Mouse (Mus musculus) embryonic facial prominence, embryonic 14.5 days (tissue): ENCODE measurements around the gene Prickle1. TPM values are rescaled to one million over a fixed set of nuclear protein-coding genes. Genes with fewer than 3 reads are reported as not detected.

Experiments used
- ATAC-seq: fragments of 200-750 bp; cut with Nextera tagmentation; 2 replicates; pipeline ENCODE4 v1.8.0; 2017; ENCODE audit warnings: low read depth, moderate number of reproducible peaks, moderate TSS enrichment
- DNase-seq: peaks from one replicate; pipeline ENCODE4 v3.0.0-alpha.2; 2015; ENCODE audit warnings: low spot score
- H3K27ac ChIP-seq: fragments of 300-500 bp; sonication (generic); replicated peaks from 2 replicates; pipeline ENCODE4 v1.5.1; 2014; ENCODE audit warnings: low read depth, mild to moderate bottlenecking, low read length, moderate library complexity
- H3K27me3 ChIP-seq: fragments of 300-500 bp; sonication (generic); replicated peaks from 2 replicates; pipeline ENCODE4 v1.6.1; 2014; ENCODE audit warnings: low read length; ENCODE audit not compliant: control insufficient read depth, insufficient read depth
- H3K36me3 ChIP-seq: fragments of 300-500 bp; sonication (generic); 2 replicates; pipeline ENCODE4 v1.6.1; 2014; ENCODE audit warnings: low read length, mixed read lengths; ENCODE audit not compliant: control insufficient read depth, insufficient read depth
- H3K4me1 ChIP-seq: fragments of 300-500 bp; sonication (generic); 2 replicates; pipeline ENCODE4 v1.6.1; 2014; ENCODE audit warnings: antibody characterized with exemption, low read length; ENCODE audit not compliant: control insufficient read depth, insufficient read depth
- H3K4me2 ChIP-seq: fragments of 300-500 bp; sonication (generic); 2 replicates; pipeline ENCODE4 v1.6.1; 2014; ENCODE audit warnings: low read depth, mild to moderate bottlenecking, low read length, moderate library complexity, mixed read lengths
- H3K4me3 ChIP-seq: fragments of 300-500 bp; sonication (generic); 2 replicates; pipeline ENCODE4 v1.5.1; 2014; ENCODE audit warnings: low read depth, mild to moderate bottlenecking, low read length
- H3K9ac ChIP-seq: fragments of 300-500 bp; sonication (generic); 2 replicates; pipeline ENCODE4 v1.6.1; 2014; ENCODE audit warnings: low read depth, mild to moderate bottlenecking, low read length, moderate library complexity, mixed read lengths
- H3K9me3 ChIP-seq: fragments of 300-500 bp; sonication (generic); 2 replicates; pipeline ENCODE4 v1.6.1; 2016; ENCODE audit warnings: low read length; ENCODE audit not compliant: control insufficient read depth
- WGBS: fragments of 180-500 bp; shearing (Covaris S2); extraction: QIAGEN DNeasy Blood & Tissue Kit; methylation state at CpG from one replicate; pipeline ENCODE4 v1.1.7; 2014; 5-methylcytosine and 5-hydroxymethylcytosine counted together
- polyA plus RNA-seq: library from polyadenylated mRNA; unstranded; fragments of >200 nt; fragmentation: Nextera tagmentation; extraction: Ambion mirVana; gene quantifications from 2 replicates; pipeline ENCODE4 v1.2.1, GENCODE M21; 2014

Gene Prickle1
- polyA plus RNA-seq, 1 experiment from 2014 or later, result 35.7 TPM

GRCm38 (mm10) chr15:93517022-93517565, 78.6 kb downstream of the Prickle1 start:
- 74% methylated on average over 11 of the region's 11 CpGs for WGBS
- Histone ChIP-seq H3K4me2 (peak overlapping the region; percentile 93), H3K9me3 (no peaks in the 10 kb centered on the region), H3K9ac (no peak overlapping the region), H3K4me1 (peaks cover 45% of the 10 kb centered on the region), H3K36me3 (no peaks in the 10 kb centered on the region), H3K4me3 (no peak overlapping the region), H3K27me3 (no peaks in the 10 kb centered on the region), H3K27ac (0 out of 2 replicates have a peak overlapping the region, but pooled peaks have one; percentile 88)
- no peak for ATAC-seq
- DNase-seq, result no peak

DNA sequence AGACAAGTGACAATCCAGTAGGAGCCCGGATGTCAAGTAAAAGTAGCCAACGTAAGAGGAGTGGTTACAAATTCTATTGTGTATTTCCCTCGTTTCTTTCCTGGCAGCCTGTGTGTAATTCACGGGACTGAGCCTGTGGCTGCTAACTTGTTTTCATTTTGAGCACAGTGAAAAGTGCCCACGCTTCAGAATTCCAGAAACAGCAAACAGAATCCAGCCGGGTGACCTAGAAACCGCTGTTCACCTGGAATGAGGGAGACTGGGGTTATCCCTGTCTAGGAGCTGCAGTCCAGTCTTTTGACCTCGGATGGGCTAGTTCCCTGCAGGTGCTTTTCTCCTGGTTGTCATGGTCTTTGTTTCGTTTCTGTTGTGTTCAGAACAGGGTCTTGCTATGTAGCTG, 80.4 kb downstream of the Prickle1 start:
- ATAC-seq (no peak), DNase-seq (no peak)
- Histone ChIP-seq H3K4me3 (no peak overlapping the region), H3K9me3 (no peaks in the 10 kb centered on the region), H3K4me2 (no peak overlapping the region), H3K9ac (no peak overlapping the region), H3K27ac (no peak overlapping the region), H3K4me1 (peaks cover 37% of the 10 kb centered on the region), H3K36me3 (peaks cover 14% of the 10 kb centered on the region), H3K27me3 (no peaks in the 10 kb centered on the region)
- WGBS, result 66% methylated on average over 9 of the region's 9 CpGs

DNA sequence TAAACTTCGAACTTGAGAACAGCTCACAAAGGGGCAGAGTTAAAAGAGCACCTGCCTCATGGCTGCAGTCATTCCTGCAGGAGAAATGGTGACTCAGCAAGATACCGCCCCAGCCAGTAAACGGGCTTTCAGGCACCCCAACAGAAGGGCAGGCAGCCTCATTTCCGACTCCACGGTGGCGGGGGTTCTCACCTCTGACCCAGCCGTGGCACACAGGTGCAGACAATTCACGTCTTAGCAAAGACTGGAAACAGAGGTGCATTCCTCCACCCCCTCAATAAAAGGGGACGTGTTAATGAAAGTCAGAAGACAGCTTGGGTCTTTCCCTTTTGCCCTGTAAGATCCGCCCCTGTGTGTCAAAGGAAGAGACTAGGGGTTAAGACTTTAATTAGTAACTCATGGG, 81.8 kb downstream of the Prickle1 start:
- Histone ChIP-seq H3K9ac (no peak overlapping the region), H3K9me3 (no peaks in the 10 kb centered on the region), H3K4me3 (no peak overlapping the region), H3K27ac (no peak overlapping the region), H3K27me3 (no peaks in the 10 kb centered on the region), H3K4me1 (peaks cover 28% of the 10 kb centered on the region), H3K4me2 (peak overlapping the region; percentile 34; the same call in 1 of the 2 replicates), H3K36me3 (peaks cover 22% of the 10 kb centered on the region)
- DNase-seq (no peak), ATAC-seq (no peak)
- WGBS, result 9% methylated on average over 10 of the region's 10 CpGs

DNA sequence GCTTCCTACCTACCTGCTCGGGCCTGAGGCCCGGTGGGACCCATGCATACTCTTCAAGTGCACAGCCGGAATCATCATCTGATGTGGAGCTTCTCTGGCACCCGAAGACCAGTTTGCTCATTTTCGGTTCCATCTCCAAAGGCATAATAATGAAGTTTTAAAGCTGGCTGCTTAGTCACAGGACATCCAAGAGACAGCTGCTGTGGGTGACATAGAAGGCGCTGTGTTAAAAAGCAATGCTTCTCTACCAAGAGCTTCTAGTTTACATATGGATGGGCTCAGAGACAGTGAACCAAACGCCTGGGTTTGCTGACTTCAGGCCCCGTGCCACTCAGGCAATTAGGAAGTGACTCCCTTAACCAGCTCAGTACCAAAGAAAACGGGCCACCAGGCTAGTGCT, 83.3 kb downstream of the Prickle1 start:
- ATAC-seq, result no peak

GRCm38 (mm10) chr15:93510690-93511336, 84.9 kb downstream of the Prickle1 start:
- H3K4me3 ChIP-seq, result no peak overlapping the region
- H3K4me2 ChIP-seq, result no peak overlapping the region
- peaks cover 49% of the 10 kb centered on the region for H3K36me3 ChIP-seq
- peak; percentile 22; the same call in 1 of the 2 replicates for ATAC-seq
- no peaks in the 10 kb centered on the region for H3K27me3 ChIP-seq
- WGBS, result 36% methylated on average over 12 of the region's 12 CpGs
- no peak overlapping the region for H3K9ac ChIP-seq
- no peak overlapping the region for H3K27ac ChIP-seq
- H3K9me3 ChIP-seq, result no peaks in the 10 kb centered on the region
- peaks cover 15% of the 10 kb centered on the region; the same call in 1 of the 2 replicates for H3K4me1 ChIP-seq
- no peak for DNase-seq

More for the DNA sequence above, 83.3 kb downstream of the Prickle1 start:
- Histone ChIP-seq H3K4me2 (no peak overlapping the region), H3K4me1 (peaks cover 19% of the 10 kb centered on the region), H3K9ac (no peak overlapping the region), H3K27ac (no peak overlapping the region), H3K9me3 (no peaks in the 10 kb centered on the region), H3K27me3 (no peaks in the 10 kb centered on the region), H3K4me3 (no peak overlapping the region), H3K36me3 (peaks cover 37% of the 10 kb centered on the region)
- 41% methylated on average over 9 of the region's 9 CpGs for WGBS
- no peak for DNase-seq

- no peak overlapping the region for H3K9ac ChIP-seq
- WGBS, result 92% methylated on average over 17 of the region's 17 CpGs
- H3K4me1 ChIP-seq, result no peaks in the 10 kb centered on the region
- no peak overlapping the region for H3K4me2 ChIP-seq
- H3K4me3 ChIP-seq, result no peak overlapping the region
- no peaks in the 10 kb centered on the region for H3K27me3 ChIP-seq
- no peaks in the 10 kb centered on the region for H3K9me3 ChIP-seq
- H3K36me3 ChIP-seq, result peaks cover 91% of the 10 kb centered on the region
- no peak overlapping the region for H3K27ac ChIP-seq
- DNase-seq (no peak), ATAC-seq (no peak)
Measured at GRCm38 (mm10) chr15:93504808-93505207, 90.9 kb downstream of the Prickle1 start.

DNA sequence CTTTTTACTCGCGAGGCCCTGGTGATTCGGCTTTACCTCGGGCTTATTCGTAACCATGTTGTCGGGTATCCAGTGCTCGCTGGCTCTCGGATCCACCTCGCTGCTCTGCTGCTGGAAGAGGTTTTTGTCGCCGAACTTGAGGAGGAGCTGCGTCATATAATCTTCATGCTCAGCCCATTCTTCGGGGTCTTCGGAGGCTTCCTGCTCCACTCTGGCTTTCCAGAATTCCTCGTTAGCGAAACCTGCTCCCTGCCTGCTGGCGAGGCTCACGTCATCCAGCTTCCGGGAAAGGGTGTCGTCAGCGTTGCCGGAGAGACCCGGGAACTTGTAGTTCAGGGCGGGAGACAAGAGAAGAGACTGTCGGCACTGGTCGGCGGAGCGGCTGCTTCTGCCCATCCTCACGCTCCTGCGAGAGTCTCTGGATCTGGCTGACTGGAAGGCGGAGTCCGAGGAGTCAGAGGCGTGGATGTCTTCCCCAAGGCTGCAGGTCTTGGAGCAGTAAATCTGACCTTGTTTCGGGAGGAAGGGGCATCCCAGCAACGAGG, 92.4 kb downstream of the Prickle1 start:
- no peak for DNase-seq
- Histone ChIP-seq H3K4me2 (no peak overlapping the region), H3K4me1 (no peaks in the 10 kb centered on the region), H3K36me3 (peaks cover 95% of the 10 kb centered on the region), H3K9me3 (no peaks in the 10 kb centered on the region), H3K27me3 (no peaks in the 10 kb centered on the region), H3K27ac (no peak overlapping the region), H3K9ac (no peak overlapping the region), H3K4me3 (no peak overlapping the region)
- WGBS, result 95% methylated on average over 35 of the region's 35 CpGs
- ATAC-seq, result no peak

GRCm38 (mm10) chr15:93502703-93503102, 93.0 kb downstream of the Prickle1 start:
- H3K9ac ChIP-seq, result no peak overlapping the region
- H3K27ac ChIP-seq, result no peak overlapping the region
- H3K4me1 ChIP-seq, result no peaks in the 10 kb centered on the region
- H3K9me3 ChIP-seq, result no peaks in the 10 kb centered on the region
- H3K4me3 ChIP-seq, result no peak overlapping the region
- WGBS, result 92% methylated on average over 9 of the region's 9 CpGs
- peaks cover 95% of the 10 kb centered on the region for H3K36me3 ChIP-seq
- no peaks in the 10 kb centered on the region for H3K27me3 ChIP-seq
- ATAC-seq (no peak), DNase-seq (no peak)
- no peak overlapping the region for H3K4me2 ChIP-seq

GRCm38 (mm10) chr15:93499866-93500265, 95.8 kb downstream of the Prickle1 start:
- DNase-seq (no peak), ATAC-seq (no peak)
- Histone ChIP-seq H3K4me1 (no peaks in the 10 kb centered on the region), H3K36me3 (peaks cover 74% of the 10 kb centered on the region), H3K27me3 (no peaks in the 10 kb centered on the region), H3K9ac (no peak overlapping the region), H3K4me3 (no peak overlapping the region), H3K27ac (no peak overlapping the region), H3K9me3 (no peaks in the 10 kb centered on the region), H3K4me2 (no peak overlapping the region)
- WGBS, result 88% methylated on average over 9 of the region's 9 CpGs
